Mouse (Mus musculus) myocyte (in vitro differentiated cells): ENCODE results near the gene Paf1. TPM values are rescaled to one million over a fixed set of nuclear protein-coding genes. Genes with fewer than 3 reads are reported as not detected.
A peak's percentile ranks its signal among the peaks of the same experiment; 100 is the strongest.

Source experiments
- H3K27me3 ChIP-seq: one replicate; pipeline ENCODE4 v1.6.1; 2011; ENCODE audit not compliant: control insufficient read depth, insufficient read depth, insufficient read length
- H3K36me3 ChIP-seq: one replicate; pipeline ENCODE4 v1.6.1; 2011; ENCODE audit not compliant: control insufficient read depth, insufficient read depth
- H3K4me2 ChIP-seq: one replicate; pipeline ENCODE4 v1.6.1; 2011; ENCODE audit warnings: low read depth, control low read depth
- H3K4me3 ChIP-seq: one replicate; pipeline ENCODE4 v1.5.1; 2011; ENCODE audit warnings: mild to moderate bottlenecking, control low read depth, moderate library complexity
- H3K79me2 ChIP-seq: one replicate; pipeline ENCODE4 v1.6.1; 2011; ENCODE audit not compliant: control insufficient read depth, insufficient read depth
- H3ac ChIP-seq: one replicate; pipeline ENCODE4 v1.6.1; 2011; ENCODE audit not compliant: control insufficient read depth, insufficient read length
- CEBPB ChIP-seq: IDR thresholded peaks from 2 replicates; pipeline ENCODE4 v1.6.1; 2011; ENCODE audit warnings: mild to moderate bottlenecking, moderate library complexity; ENCODE audit not compliant: poor library complexity, insufficient read depth, severe bottlenecking
- E2F4 ChIP-seq: IDR thresholded peaks from one replicate; pipeline ENCODE4 v1.6.1; 2011; ENCODE audit warnings: mild to moderate bottlenecking, control low read depth, moderate library complexity; ENCODE audit not compliant: insufficient read depth
- MAX ChIP-seq: IDR thresholded peaks from one replicate; pipeline ENCODE4 v1.6.1; 2011; ENCODE audit warnings: low read depth, mild to moderate bottlenecking, control low read depth
- MYOD1 ChIP-seq, 3 experiments: IDR thresholded peaks; one replicate each; pipeline ENCODE4 v1.6.1; 2011; ENCODE audit warnings: control low read depth in 2 of 3, low read depth in 2 of 3, mild to moderate bottlenecking in 2 of 3, moderate library complexity in 1 of 3; ENCODE audit not compliant: insufficient read length in 2 of 3, control insufficient read depth in 1 of 3
- MYOG ChIP-seq, 3 experiments: IDR thresholded peaks; one replicate each; pipeline ENCODE4 v1.6.1; 2011; ENCODE audit warnings: control low read depth in 2 of 3, low read depth in 2 of 3, mild to moderate bottlenecking in 2 of 3; ENCODE audit not compliant: insufficient read length in 2 of 3, control insufficient read depth in 1 of 3, insufficient read depth in 1 of 3
- POLR2A ChIP-seq: IDR thresholded peaks from one replicate; pipeline ENCODE4 v1.6.1; 2011; ENCODE audit warnings: low read depth, mild to moderate bottlenecking, control low read depth, moderate library complexity; ENCODE audit not compliant: insufficient read length
- POLR2AphosphoS2 ChIP-seq: IDR thresholded peaks from one replicate; pipeline ENCODE4 v1.6.1; 2011; ENCODE audit warnings: low read depth, control low read depth; ENCODE audit not compliant: insufficient read length
- REST ChIP-seq: IDR thresholded peaks from one replicate; pipeline ENCODE4 v1.6.1; 2011; ENCODE audit warnings: mild to moderate bottlenecking, control low read depth, moderate library complexity; ENCODE audit not compliant: insufficient read depth, insufficient read length
- SRF ChIP-seq: IDR thresholded peaks from one replicate; pipeline ENCODE4 v1.6.1; 2011; ENCODE audit warnings: low read depth; ENCODE audit not compliant: control insufficient read depth, insufficient read length
- TCF12 ChIP-seq: IDR thresholded peaks from one replicate; pipeline ENCODE4 v1.6.1; 2011; ENCODE audit warnings: mild to moderate bottlenecking, control low read depth; ENCODE audit not compliant: poor library complexity, insufficient read depth, severe bottlenecking
- TCF3 ChIP-seq: IDR thresholded peaks from one replicate; pipeline ENCODE4 v1.6.1; 2011; ENCODE audit warnings: low read depth, control low read depth; ENCODE audit not compliant: insufficient read length
- USF1 ChIP-seq: IDR thresholded peaks from one replicate; pipeline ENCODE4 v1.6.1; 2011; ENCODE audit warnings: low read depth, mild to moderate bottlenecking, control low read depth, moderate library complexity
- polyA plus RNA-seq: library from polyadenylated mRNA; unstranded; fragments of >200 nt; fragmentation: generic; extraction: Trizol; gene quantifications from one replicate; pipeline ENCODE4 v1.2.1, GENCODE M21; 2012; ENCODE audit warnings: missing spikeins

Gene Paf1
- polyA plus RNA-seq, 1 experiment = 34.3 TPM

GRCm38 (mm10) chr7:28401030-28401429, 8.3 kb downstream of the Paf1 start:
- H3K36me3 ChIP-seq = peaks cover 27% of the 10 kb centered on the region
- no peaks in the 10 kb centered on the region for H3K27me3 ChIP-seq
- TF ChIP-seq POLR2AphosphoS2 (peak; percentile 12), TCF3 (no peak)
- no peaks in the 10 kb centered on the region for H3K79me2 ChIP-seq
- no peak overlapping the region for H3K4me2 ChIP-seq
- no peak overlapping the region for H3K4me3 ChIP-seq
- H3ac ChIP-seq = no peak overlapping the region

GRCm38 (mm10) chr7:28401942-28402341, 9.2 kb downstream of the Paf1 start:
- no peaks in the 10 kb centered on the region for H3K79me2 ChIP-seq
- no peak overlapping the region for H3K4me2 ChIP-seq
- no peak overlapping the region for H3ac ChIP-seq
- peaks cover 30% of the 10 kb centered on the region for H3K36me3 ChIP-seq
- H3K4me3 ChIP-seq = no peak overlapping the region
- H3K27me3 ChIP-seq = no peaks in the 10 kb centered on the region
- TF ChIP-seq TCF12 (no peak), REST (no peak), CEBPB (no peak), SRF (no peak), MAX (no peak), POLR2AphosphoS2 (no peak), POLR2A (no peak), MYOD1 (IDR thresholded peaks at IDR 0.05; ENCODE audit: control insufficient read depth in 1 of 3, insufficient read length in 2 of 3, low read depth in 2 of 3) (no peak), USF1 (no peak), MYOG (IDR thresholded peaks at IDR 0.05; ENCODE audit: control insufficient read depth in 1 of 3, insufficient read depth in 1 of 3, insufficient read length in 2 of 3, low read depth in 2 of 3) (no peak), TCF3 (no peak), E2F4 (no peak)

- peaks cover 35% of the 10 kb centered on the region for H3K36me3 ChIP-seq
- no peak for TF ChIP-seq REST
- TF ChIP-seq CEBPB = no peak
- TF ChIP-seq E2F4 = no peak
- TF ChIP-seq TCF12 = no peak
- TF ChIP-seq TCF3 = no peak
- TF ChIP-seq MYOG (IDR thresholded peaks at IDR 0.05; ENCODE audit: control insufficient read depth in 1 of 3, insufficient read depth in 1 of 3, insufficient read length in 2 of 3, low read depth in 2 of 3) = no peak
- TF ChIP-seq POLR2AphosphoS2 = no peak
- no peak for TF ChIP-seq MYOD1 (IDR thresholded peaks at IDR 0.05; ENCODE audit: control insufficient read depth in 1 of 3, insufficient read length in 2 of 3, low read depth in 2 of 3)
- no peak for TF ChIP-seq SRF
- no peak for TF ChIP-seq USF1
- TF ChIP-seq MAX = no peak
- TF ChIP-seq POLR2A = no peak
Observed at GRCm38 (mm10) chr7:28410841-28411475, 18.2 kb downstream of the Paf1 start.

GRCm38 (mm10) chr7:28412826-28413225, 20.1 kb downstream of the Paf1 start:
- Histone ChIP-seq H3K79me2 (no peaks in the 10 kb centered on the region), H3K4me2 (no peak overlapping the region), H3ac (no peak overlapping the region), H3K36me3 (peaks cover 34% of the 10 kb centered on the region), H3K27me3 (no peaks in the 10 kb centered on the region), H3K4me3 (no peak overlapping the region)
- TF ChIP-seq SRF (no peak), REST (no peak)

More at GRCm38 (mm10) chr7:28410841-28411475, 18.2 kb downstream of the Paf1 start:
- H3K4me3 ChIP-seq = no peak overlapping the region
- H3K27me3 ChIP-seq = no peaks in the 10 kb centered on the region
- no peak overlapping the region for H3ac ChIP-seq
- no peak overlapping the region for H3K4me2 ChIP-seq
- H3K79me2 ChIP-seq = no peaks in the 10 kb centered on the region

GRCm38 (mm10) chr7:28417368-28417767, 24.6 kb downstream of the Paf1 start:
- Histone ChIP-seq H3K4me3 (no peak overlapping the region), H3K27me3 (no peaks in the 10 kb centered on the region), H3ac (no peak overlapping the region), H3K4me2 (no peak overlapping the region), H3K79me2 (peaks cover 6% of the 10 kb centered on the region), H3K36me3 (peaks cover 60% of the 10 kb centered on the region)
- TF ChIP-seq E2F4 (no peak), MYOD1 (IDR thresholded peaks at IDR 0.05; ENCODE audit: control insufficient read depth in 1 of 3, insufficient read length in 2 of 3, low read depth in 2 of 3) (no peak), POLR2A (no peak), TCF3 (no peak), MYOG (IDR thresholded peaks at IDR 0.05; ENCODE audit: control insufficient read depth in 1 of 3, insufficient read depth in 1 of 3, insufficient read length in 2 of 3, low read depth in 2 of 3) (no peak), CEBPB (no peak), SRF (no peak), USF1 (no peak), REST (no peak), POLR2AphosphoS2 (no peak), MAX (no peak), TCF12 (no peak)
